Mouse (Mus musculus): ENCODE data around the gene Kcnip1.

Kcnip1 gene

DNA sequence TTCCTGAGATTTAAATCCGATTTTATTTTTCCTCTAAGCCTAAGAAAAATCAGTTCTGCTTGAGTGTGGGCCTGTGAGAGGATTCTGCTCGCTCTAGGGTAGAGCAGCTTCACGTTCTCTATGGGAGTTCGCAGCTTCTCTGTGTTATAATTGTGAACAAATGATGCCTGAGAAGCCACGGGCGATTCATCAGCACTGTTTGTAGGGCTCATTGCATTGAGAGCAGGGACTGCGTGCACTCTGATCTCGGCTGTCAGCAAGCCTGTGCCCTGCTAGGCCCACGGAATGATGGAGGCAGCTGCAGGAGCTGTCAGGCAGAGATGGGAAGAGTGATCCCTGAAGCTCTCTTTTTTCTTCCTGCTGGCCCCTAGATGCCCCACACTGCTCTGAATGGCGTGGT is 5.3 kb upstream of the Kcnip1 start:
- in situ Hi-C loops (cut with MboI; ENCODE audit: unreplicated experiment in 2 of 2): no loop called here

DNA sequence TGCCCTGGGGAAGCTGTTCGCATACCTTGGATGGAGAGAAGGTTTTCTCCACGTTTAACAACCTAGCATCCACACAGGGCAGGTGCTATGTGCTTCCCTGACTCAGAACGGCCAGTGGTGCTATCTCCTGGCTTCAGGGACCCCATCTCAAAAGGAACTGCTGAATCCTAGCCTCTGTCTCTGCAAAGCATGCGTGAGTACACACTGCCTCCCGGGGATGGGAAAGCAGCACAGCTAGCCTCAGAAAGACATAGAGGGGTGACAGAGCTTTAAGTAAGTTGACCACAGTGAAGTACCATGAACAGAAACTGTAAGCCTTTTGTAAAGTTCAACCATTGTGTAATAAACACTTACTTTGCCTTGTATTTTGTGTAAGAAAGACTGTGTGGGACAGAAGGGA is 544 bp upstream of the Kcnip1 start:
- in situ Hi-C loops (cut with MboI; ENCODE audit: unreplicated experiment in 2 of 2): no loop called here

DNA sequence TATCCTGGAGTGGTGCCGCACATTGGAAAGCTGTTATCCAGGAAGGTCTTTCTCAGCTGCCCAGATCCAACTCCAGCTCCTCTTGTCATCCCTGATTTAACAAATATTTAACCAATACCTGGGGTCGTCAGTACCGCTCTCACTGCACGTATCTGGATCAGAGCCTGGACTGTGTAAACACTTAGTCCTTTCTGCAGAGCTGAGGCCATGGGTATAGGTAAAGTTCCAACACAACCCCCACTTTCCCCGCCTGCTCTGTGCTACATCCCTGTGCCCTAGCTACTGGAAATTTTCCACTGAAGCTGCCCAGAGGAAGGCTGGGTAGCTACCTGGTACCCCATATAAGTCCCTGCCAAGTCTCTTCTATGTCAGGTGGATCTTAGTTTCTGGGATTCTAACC is 3.0 kb downstream of the Kcnip1 start:
- in situ Hi-C loops (cut with MboI; ENCODE audit: unreplicated experiment in 2 of 2): no loop called here

DNA sequence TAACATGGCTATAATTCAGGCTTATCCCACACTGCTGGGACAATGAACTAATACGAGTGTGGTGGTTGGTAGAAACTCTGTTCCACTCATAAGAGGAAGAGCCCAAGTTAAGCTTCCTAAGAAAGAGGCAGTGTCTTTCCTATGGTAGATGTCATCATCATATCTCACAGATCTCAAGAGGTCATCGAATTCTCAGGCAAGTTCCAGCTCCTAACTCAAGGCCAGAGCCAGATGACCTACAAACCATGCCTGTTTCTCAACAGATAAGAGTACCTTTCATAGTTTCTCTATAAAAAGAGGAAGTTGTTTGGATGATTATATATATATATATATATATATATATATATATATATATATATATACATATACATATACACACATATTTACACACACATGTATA is 6.4 kb downstream of the Kcnip1 start:
- in situ Hi-C loops (cut with MboI; ENCODE audit: unreplicated experiment in 2 of 2): no loop called here

DNA sequence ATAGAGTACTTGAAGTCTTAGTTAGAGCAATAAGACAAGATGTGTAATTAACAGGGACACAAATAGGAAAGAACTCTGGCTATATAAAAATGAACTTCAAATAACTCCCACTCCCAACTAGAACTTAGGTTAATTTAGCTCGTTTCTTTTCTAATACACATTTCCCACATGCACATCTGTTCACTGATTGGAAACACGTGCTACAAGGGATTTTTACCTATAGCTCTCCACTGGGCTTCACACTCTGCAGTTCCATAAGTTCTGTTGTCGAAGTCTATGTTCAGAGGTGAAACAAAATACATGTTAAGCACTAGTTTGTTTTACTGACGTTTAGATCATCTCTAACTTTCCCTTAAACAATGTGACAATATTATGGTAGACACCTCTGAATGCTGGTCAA is 12.8 kb downstream of the Kcnip1 start:
- in situ Hi-C loops (cut with MboI; ENCODE audit: unreplicated experiment in 2 of 2): no loop called here

DNA sequence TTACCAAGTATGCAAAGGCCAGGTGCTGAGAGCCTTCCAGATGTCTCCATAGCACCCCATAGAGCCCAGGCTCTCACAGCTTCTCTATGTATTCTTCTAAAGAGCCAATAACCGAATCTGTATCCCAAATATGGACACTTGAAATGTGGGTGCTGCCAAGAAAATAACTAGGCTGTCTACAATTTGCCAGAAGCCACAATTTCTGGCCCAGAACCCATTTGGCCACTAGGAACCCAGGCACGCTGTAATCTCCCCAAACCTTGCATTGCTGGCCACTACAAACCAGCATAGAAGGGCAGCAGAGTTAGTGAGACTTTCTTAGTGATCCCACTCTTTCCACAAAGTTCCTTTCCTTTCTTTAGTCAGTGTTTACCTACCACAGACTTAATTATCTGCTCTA is 17.8 kb downstream of the Kcnip1 start:
- in situ Hi-C loops (cut with MboI; ENCODE audit: unreplicated experiment in 2 of 2): no loop called here

DNA sequence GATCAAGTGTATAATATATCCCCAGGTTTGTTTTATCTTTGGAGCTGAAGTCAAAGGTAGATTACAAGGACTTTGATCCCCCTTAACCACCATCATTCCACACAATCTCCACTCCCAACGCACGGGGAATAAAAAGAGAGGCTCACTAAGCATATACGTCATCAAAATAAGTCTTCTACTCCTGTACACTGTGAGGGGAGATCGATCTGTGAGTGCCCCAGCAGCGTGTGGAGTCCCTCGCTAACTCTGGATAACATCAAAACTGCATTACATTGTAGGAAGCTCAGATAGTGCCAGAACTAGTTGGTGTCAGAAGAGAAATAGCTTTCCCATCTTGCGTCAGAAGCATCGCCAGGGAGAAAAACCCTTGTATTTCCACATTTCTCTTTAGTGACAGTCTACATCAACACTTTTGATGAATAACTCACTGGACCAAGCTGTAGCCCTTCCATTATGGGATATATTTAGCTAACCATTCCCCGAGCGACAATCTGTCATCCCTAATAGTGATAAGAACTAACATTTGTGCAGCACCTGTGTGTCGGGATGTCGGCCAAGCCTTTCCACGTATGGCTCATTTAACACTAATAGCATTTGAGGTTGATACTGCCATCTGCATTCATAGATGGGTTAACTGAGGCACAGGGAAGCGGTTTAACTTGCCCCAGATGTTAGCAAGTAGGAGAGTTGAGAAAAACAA is 18.5 kb downstream of the Kcnip1 start:
- in situ Hi-C loops (cut with MboI; ENCODE audit: unreplicated experiment in 2 of 2): no loop called here

DNA sequence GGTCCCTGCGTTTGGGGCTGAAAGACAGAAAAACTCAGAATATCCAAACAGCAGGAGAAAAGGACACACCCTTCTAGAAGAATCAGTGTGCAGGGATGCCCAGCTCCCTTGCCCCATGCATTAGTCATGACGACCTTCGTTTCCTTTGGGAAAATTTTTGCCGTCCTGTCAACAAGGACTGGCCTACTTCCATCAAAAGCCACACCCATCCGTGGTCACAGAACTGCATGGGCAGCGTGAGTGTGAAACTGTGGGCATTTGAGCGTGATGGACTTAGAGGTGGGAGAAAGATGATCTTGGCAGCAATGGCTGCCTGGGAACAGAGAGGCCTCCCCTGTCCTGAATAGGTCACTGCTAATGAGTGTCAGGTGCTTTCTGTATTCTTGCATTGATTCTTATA is 20.8 kb downstream of the Kcnip1 start:
- in situ Hi-C loops (cut with MboI; ENCODE audit: unreplicated experiment in 2 of 2): no loop called here

DNA sequence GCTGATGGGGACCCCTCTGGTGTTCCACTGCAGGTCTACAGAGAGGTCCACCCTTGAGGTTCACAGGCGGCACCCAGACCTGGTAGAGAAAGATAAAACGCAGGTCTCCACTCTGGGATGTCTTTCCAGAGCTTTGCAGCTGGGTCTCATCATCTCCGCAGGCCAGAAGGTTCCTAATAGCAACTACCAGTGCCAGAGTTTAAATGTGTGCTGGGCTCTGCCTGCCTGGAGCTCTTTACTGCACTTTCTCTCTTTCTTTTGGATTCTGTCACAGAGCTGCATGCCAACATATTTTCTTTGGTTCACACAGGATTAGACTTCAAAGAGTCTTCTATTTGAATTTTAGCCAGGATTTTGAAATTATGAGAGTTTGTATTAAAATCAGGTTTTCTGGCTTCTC is 23.8 kb downstream of the Kcnip1 start:
- in situ Hi-C loops (cut with MboI; ENCODE audit: unreplicated experiment in 2 of 2): no loop called here

DNA sequence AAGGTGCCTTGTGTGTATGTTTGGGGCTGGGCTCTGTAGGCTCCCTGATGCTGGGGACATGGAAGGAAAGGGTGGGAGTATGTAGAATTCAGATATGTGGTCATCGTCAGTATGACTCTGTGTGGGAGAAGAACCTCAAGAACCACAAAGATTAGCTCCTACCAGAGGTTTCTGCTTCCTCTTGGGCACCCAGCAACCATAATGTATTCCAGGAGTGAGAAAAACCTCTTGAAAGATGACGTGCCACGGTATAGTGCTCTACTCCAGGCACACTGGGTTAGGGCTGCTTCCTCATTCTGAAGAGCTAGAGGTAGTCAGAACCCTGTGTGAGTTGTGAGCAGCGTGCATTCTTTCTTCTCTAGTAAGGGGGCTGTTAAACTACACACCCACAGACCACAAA is 25.2 kb downstream of the Kcnip1 start:
- in situ Hi-C loops (cut with MboI; ENCODE audit: unreplicated experiment in 2 of 2): no loop called here

DNA sequence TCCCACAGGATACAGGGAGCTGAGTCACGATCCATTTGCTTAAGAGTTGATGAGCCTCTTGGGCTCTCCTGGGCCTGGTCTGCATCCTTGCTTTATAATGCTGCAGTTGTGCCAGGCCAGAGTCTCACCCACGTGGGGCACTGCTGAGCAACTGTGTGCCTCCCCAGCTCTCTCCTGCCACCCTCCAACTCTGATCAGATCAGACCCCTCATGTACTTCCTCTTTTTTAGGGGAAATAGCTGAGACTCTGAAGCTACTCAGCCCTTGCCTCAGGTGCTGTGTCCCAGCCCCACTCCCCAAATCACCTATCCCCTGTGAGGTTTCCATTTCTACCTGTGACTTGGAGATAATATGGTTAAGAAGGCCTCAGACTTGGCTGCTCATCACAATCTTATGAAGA is 27.6 kb downstream of the Kcnip1 start:
- in situ Hi-C loops (cut with MboI; ENCODE audit: unreplicated experiment in 2 of 2): no loop called here

DNA sequence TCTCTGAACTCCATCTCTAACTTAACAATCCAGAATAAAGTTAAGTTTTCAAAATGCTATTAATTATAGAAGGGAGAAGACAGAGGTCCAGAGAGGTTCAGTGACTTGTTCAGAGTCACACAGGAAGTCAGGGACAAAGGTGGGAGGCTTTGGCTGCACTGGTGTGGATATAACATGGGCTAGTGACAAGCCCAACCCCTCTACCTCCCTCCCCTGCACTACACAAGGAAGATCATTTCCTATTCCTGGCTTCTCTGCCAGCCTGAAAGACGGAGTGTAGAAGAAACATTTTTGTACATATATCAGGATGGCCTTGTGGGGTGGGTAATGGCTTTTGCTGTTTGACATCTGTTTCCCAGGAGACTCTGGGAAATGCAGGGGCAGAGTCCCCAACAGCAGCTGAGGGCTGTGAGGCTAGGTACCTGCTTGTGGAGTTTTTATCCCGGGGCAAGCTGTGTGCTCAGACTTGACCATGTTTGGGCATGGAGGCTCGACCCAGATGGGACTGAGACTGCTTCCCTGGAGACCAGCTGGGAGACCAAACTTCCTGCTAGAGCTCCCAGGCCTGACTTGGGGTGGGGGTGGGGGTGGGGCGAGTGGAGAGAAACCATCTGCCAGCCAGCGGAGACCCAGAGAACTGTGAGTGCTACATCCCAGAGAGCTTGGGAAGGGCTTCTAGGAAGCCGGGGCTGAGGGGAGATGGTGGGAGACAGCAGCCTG is 30.1 kb downstream of the Kcnip1 start, which contains the start of gene Kcnmb1:
Gene Kcnmb1, plus strand, starts transcription at position 326 of the 720 bp plus-strand sequence.
- in situ Hi-C loops (cut with MboI; ENCODE audit: unreplicated experiment in 2 of 2): loop anchor here in 1 of 2 experiments (5.0 kb wide), 1 partner anchor 249 kb away; no protein-coding TSS in a partner anchor

DNA sequence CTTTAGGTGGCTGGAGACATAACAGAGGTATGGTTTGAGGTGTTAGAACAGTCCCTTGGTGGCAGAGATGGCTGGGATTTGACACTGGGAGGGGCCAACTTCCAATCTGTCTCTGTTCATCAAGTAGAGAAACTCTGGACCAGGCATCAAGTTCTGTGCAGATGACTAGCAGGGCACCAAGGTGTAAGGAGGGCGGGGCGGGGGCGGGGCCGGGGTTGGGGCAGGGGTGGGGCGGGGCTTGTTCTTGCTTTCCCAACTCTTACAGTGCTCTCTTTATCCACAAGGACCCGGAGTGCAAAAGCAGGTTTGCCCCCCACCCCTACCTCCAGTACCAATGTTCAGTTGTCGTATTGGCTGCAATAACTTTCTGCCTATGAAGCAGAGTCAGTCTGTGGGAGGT is 30.8 kb downstream of the Kcnip1 start:
- in situ Hi-C loops (cut with MboI; ENCODE audit: unreplicated experiment in 2 of 2): loop anchor here in 1 of 2 experiments (5.0 kb wide), 1 partner anchor 250 kb away; no protein-coding TSS in a partner anchor

DNA sequence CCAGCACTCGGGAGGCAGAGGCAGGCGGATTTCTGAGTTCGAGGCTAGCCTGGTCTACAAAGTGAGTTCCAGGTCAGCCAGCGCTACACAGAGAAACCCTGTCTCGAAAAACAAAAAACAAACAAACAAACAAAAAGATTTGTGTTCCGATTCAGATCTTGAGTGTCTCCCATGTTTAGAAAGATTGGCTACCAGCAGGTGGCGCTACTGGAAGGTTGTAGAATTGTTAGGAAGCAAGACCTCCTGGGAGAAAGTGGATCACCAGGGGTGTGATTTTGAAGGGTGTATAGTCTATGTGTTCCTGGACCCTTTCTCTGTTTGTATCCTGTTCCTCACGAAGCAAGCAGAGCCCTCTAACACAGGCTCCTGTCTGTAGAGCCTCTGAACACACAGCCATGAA is 34.2 kb downstream of the Kcnip1 start:
- in situ Hi-C loops (cut with MboI; ENCODE audit: unreplicated experiment in 2 of 2): loop anchor here in 1 of 2 experiments (5.0 kb wide), 1 partner anchor 259 kb away; no protein-coding TSS in a partner anchor

DNA sequence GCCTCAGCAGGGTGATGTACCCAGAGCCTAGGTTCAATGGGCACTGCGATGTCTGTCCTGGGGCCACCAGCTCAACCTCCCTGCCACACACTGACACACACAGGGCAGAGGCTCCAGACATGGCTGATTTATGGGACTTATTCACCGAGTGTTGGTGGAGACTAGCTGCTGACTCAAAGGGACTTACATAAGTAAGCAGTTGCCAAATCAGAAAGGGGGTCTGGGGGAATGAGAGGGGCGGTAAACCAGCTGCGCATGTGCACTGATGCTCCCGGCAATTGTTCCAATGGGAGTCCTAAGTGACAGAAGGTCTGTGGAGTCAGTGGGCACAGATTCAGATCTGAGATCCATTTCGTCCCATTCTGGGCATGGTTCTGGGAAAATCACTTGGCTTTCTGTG is 35.4 kb downstream of the Kcnip1 start:
- in situ Hi-C loops (cut with MboI; ENCODE audit: unreplicated experiment in 2 of 2): loop anchor here in 1 of 2 experiments (5.0 kb wide), 1 partner anchor 260 kb away; no protein-coding TSS in a partner anchor

DNA sequence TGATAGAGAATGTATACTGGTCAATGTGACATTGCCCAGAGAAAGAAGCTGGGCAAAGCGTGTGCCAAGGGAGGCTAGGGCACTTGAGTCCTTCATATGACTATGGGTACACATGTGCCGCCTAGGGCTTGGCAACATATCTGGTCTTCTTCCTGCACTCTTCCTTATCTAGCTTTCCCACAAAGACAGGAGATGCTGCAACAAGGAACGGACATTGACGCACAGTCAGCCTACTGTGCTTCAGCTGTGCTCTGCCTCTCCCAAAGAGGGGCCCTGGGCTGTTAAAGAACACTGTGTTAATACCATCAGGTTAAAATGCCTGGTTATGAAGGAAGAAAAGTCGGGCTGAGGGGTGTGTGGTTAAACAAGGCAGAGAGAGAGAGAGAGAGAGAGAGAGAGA is 36.3 kb downstream of the Kcnip1 start:
- in situ Hi-C loops (cut with MboI; ENCODE audit: unreplicated experiment in 2 of 2): loop anchor here in 1 of 2 experiments (5.0 kb wide), 1 partner anchor 261 kb away; no protein-coding TSS in a partner anchor

DNA sequence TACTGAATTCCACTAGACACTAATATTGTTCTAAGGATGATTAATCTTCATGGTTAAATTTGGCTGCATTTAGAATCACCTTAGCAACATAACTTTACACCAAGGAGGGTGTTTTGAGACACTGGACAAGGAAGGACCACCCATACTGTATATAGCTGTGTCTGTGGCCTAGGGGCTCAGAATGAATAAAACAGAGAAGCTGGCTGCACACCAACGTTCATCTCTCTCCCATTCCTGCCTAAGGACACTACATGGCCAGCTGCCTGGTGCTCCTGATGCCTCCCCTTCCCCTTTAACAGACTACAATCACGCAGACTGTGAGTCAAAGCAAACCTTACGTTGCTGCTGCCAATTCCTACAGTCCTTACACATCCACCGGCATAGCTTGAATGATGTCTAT is 37.0 kb downstream of the Kcnip1 start:
- in situ Hi-C loops (cut with MboI; ENCODE audit: unreplicated experiment in 2 of 2): loop anchor here in 1 of 2 experiments (5.0 kb wide), 1 partner anchor 261 kb away; no protein-coding TSS in a partner anchor

DNA sequence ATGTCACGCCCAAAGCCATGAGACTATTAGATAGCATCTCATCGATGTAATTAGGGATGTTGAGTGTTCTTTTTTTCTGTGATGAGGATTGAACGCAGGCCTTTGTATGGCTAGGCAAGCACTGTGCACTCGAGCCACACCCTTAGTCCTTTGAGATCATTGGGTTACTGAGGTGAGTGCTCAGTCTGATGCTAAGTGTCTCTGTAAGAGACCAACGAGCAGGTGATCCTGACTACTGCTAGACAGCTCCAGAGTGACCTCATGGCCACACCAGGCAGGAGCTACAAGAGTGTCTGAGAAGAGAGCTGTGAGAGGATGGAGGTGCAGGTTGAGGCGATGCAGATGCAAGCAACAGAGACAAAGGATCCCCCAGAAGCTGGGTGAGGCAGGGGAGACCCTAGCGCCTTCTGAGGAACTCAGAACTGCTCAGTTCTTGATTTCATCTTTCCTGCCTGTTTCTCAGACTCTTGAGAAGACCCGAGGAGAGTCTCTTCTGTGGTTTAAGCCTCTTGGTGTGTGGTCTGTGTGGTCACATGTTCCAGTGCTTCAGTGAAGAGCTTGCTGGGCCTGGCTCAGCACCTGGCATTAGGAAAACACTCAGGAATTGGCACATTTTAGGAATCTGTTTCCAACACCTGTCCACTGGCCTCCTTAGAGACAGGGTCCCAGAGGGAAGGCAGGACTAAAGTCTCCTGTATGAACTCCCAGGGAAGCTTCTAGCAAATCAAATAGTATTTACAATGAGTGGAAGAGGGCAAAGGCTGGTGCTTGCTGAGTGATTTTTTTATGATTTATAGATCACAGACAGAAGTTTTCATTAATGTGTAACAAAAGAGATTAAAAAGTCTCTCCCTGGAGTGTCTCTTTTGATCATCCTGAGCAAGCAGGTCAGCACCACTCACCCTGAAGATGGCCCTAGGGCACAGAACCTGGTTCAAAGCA is 41.0 kb downstream of the Kcnip1 start:
- in situ Hi-C loops (cut with MboI; ENCODE audit: unreplicated experiment in 2 of 2): no loop called here

DNA sequence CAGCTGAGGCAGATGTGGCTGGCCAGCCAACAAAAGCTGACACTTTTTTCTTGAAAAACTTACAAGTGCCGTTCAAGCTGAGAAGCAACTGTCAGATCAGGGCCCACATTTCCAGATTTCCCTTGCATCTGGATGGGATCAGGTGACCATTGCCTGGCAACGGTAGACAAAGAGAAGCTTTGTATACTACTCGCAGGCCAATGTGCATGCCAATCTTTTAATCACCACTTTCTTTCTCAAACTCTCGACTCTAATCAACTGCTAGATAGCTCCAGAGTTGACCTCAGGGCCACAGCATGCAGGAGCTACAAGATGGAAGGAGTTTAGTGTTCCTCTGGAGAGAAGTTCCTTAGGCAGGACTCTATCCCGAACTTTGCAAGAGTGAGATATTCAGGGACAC is 41.8 kb downstream of the Kcnip1 start:
- in situ Hi-C loops (cut with MboI; ENCODE audit: unreplicated experiment in 2 of 2): no loop called here

DNA sequence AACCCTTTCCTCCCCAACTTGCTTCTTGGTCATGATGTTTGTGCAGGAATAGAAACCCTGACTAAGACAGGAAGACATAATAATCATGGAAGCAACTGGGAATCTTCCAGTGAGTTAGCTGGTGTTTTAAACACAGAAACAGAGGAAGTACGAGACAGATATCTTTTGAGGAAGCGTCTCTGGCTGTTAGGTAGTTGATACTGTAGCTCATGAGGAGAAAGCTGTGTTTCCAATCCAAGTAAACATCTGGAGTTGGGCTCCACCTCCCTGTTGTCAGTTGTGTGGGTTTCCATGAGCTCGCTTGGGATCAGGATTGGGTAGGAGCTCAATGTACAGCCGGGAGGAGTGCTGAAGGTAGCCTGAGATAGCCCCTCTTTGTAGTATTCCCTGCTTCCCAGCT is 46.5 kb downstream of the Kcnip1 start:
- in situ Hi-C loops (cut with MboI; ENCODE audit: unreplicated experiment in 2 of 2): no loop called here

Measured in v-Abl transformed pro-B cells (cell line).